Mouse (Mus musculus) testis, adult 2 months (tissue): ENCODE results near the gene Wars2.

Experiments
- CTCF ChIP-seq: fragments of 200-500 bp; IDR thresholded peaks from 2 replicates; pipeline ENCODE4 v1.5.1; 2012; ENCODE audit warnings: low read depth, mild to moderate bottlenecking, inconsistent platforms, low read length, moderate library complexity; ENCODE audit not compliant: control insufficient read depth, insufficient read depth, insufficient replicate concordance
- POLR2A ChIP-seq: fragments of 200-500 bp; IDR thresholded peaks from 2 replicates; pipeline ENCODE4 v1.6.1; 2012; ENCODE audit warnings: low read depth, mild to moderate bottlenecking, inconsistent platforms, low read length, moderate library complexity; ENCODE audit not compliant: control insufficient read depth

DNA sequence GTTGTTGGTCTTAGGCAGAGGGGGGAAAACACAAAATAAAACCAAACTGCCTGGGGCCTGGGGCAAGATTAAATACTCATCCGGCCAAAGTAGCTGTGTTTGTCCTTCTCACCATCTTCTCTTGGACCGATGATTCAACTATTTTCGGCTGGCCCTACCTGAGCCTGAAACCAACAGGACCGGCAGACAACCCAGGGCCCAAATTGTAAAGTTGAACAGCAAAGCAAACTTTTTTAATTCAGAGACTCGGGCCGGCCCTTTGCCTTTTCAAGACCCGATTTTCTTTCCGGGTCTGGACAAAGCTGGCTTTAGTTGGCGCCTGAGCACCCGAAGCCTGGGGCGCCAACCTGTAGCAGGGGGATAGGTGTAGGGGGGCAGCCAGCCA lies 115.5 kb downstream of the Wars2 start:
- TF ChIP-seq CTCF = no peak
- TF ChIP-seq POLR2A = no peak
